In genomic region chr17:33959135-33959534, GRCm38 (mm10) we compare ENCODE assay signal across 22 mouse cellular contexts. TPM values are rescaled to one million over a fixed set of nuclear protein-coding genes. Genes with fewer than 3 reads are reported as not detected.
DNase-seq lines count a peak whose midpoint lies in the region; TF ChIP-seq lines count a peak whose summit lies in the region.
"Had no signal": no experiment of that assay in that cellular context is flagged by ENCODE, and none has a peak within 500 bp of the region (broad histone marks: within the 10 kb centered on the region; RNA-seq: fewer than 3 reads in every experiment).

No protein-coding gene starts in this region.

- no peak for TF ChIP-seq CTCF in gastrocnemius, adult 2 months (IDR thresholded peaks at IDR 0.05)

- H3K4me3 ChIP-seq in gastrocnemius, adult 2 months, result no peak overlapping the region
- H3K4me3 ChIP-seq: embryonic facial prominence, embryonic 13.5 days; erythroblast, embryonic 14.5 days; forebrain, embryonic 12.5 days; forebrain, embryonic 15.5 days; hindbrain, embryonic 10.5 days; hindbrain, embryonic 13.5 days had no signal

- peak; percentile 37 for DNase-seq in gastrocnemius, adult 2 months
- no peak for DNase-seq in gastrocnemius, postnatal 25 days
- peak; percentile 29 for DNase-seq in kidney, postnatal 10 days
- no peak for DNase-seq in kidney, adult 11 months
- DNase-seq in ovary, postnatal 36 days (ENCODE audit: low spot score), result peak; percentile 14
- DNase-seq in ovary, postnatal 10 days (ENCODE audit: low spot score), result no peak
- DNase-seq: adrenal gland, postnatal 10 days; adrenal gland, postnatal 36 days; B cell, adult 2 months; cerebellum, adult 18-20 months; cerebellum, postnatal 10 days; cerebellum, postnatal 36 days; embryo, embryonic 11 days; gastrocnemius, postnatal 10 days; heart, adult 18-20 months had no signal

- intact Hi-C loops in gastrocnemius, adult 2 months (cut with DNase I), result loop anchor here (5.0 kb wide), 1 partner anchor 63 kb away; the partner anchor contains the start of gene Ring1

- no peak overlapping the region for H3K27ac ChIP-seq in gastrocnemius, adult 2 months
- H3K27ac ChIP-seq: embryonic facial prominence, embryonic 10.5 days; embryonic facial prominence, embryonic 13.5 days; forebrain, embryonic 12.5 days; forebrain, embryonic 15.5 days; hindbrain, embryonic 10.5 days; hindbrain, embryonic 13.5 days had no signal

RNA-seq across cellular contexts. Expression of gene Rps18, which starts 3.3 kb away (rescaled TPM):
- 100 to 1,000 TPM; 364 to 443 TPM for total RNA-seq in gastrocnemius, adult 2 months (2021)
- 100 to 1,000 TPM; 330 to 347 TPM for total RNA-seq in gastrocnemius, postnatal 25 days (2021)

RNA-seq across cellular contexts. Expression of gene Vps52, which starts 3.5 kb away (rescaled TPM):
- 10 to 100 TPM; 31.7 to 33.4 TPM for total RNA-seq in gastrocnemius, adult 2 months (2021)
- total RNA-seq in gastrocnemius, postnatal 25 days (2021), result 10 to 100 TPM; 27.2 to 28.8 TPM

RNA-seq across cellular contexts. Expression of gene B3galt4, which starts 7.8 kb away (rescaled TPM):
- total RNA-seq in gastrocnemius, adult 2 months (2021), result 1 to 10 TPM; 1.3 to 1.4 TPM
- total RNA-seq in gastrocnemius, postnatal 25 days (2021), result 1 to 10 TPM; 1.8 to 1.9 TPM

RNA-seq across cellular contexts. Expression of gene Wdr46, which starts 18.7 kb away (rescaled TPM):
- total RNA-seq in gastrocnemius, adult 2 months (2021), result 1 to 10 TPM; 8.6 to 8.8 TPM
- 10 to 100 TPM in 1 of 2 experiments, 1 to 10 TPM in 1; 9.7 to 11.6 TPM for total RNA-seq in gastrocnemius, postnatal 25 days (2021)

RNA-seq across cellular contexts. Expression of gene Pfdn6, which starts 19.0 kb away (rescaled TPM):
- total RNA-seq in gastrocnemius, adult 2 months (2021), result 10 to 100 TPM; 51.2 to 67.6 TPM
- total RNA-seq in gastrocnemius, postnatal 25 days (2021), result 10 to 100 TPM; 52.3 to 55.8 TPM

Comparison
In these comparisons a context has a peak if more than half of its experiments do, and no peak if none do; other contexts are left out.
1. DNase-seq: peak in gastrocnemius, adult 2 months (single experiment), kidney, postnatal 10 days (single experiment) and ovary, postnatal 36 days (single experiment); none in gastrocnemius, postnatal 25 days (single experiment), kidney, adult 11 months (single experiment) and ovary, postnatal 10 days (single experiment).